ENCODE assay signal across 12 mouse cellular contexts in genomic region chr11:80742462-80742861, GRCm38 (mm10).
"Had no signal": no experiment of that assay in that cellular context is flagged by ENCODE, and none has a peak within 500 bp of the region (broad histone marks: within the 10 kb centered on the region; RNA-seq: fewer than 3 reads in every experiment).

No protein-coding gene starts in this region.

- DNase-seq: retina, postnatal 1 day; right cerebral cortex, adult 18-20 months; right cerebral cortex, postnatal 14 days; right cerebral cortex, postnatal 25 days; right cerebral cortex, postnatal 4 days; spleen, adult 18-20 months; thymus, adult 18-20 months; thymus, adult 2 months; thymus, postnatal 14 days; thymus, postnatal 25 days; thymus, postnatal 36 days; thymus, postnatal 4 days had no signal
